Mouse (Mus musculus): Measurements from ENCODE around the gene Gm10118. TPM values are rescaled to one million over a fixed set of nuclear protein-coding genes. Genes with fewer than 3 reads are reported as not detected.

The Gm10118 gene
- total RNA-seq (2023): not detected

GRCm38 (mm10) chr10:63927334-63927733 lies at the start of gene Gm10118:
TSS of gene Gm10118 (minus strand) at chr10:63927434.

Other genes starting within 250 kb of the Gm10118 start
- not detected for gene Lrrtm3, start 162.8 kb upstream of the Gm10118 start, total RNA-seq (2023)